34 mouse cellular contexts compared by ENCODE assay signal in the genomic region with DNA sequence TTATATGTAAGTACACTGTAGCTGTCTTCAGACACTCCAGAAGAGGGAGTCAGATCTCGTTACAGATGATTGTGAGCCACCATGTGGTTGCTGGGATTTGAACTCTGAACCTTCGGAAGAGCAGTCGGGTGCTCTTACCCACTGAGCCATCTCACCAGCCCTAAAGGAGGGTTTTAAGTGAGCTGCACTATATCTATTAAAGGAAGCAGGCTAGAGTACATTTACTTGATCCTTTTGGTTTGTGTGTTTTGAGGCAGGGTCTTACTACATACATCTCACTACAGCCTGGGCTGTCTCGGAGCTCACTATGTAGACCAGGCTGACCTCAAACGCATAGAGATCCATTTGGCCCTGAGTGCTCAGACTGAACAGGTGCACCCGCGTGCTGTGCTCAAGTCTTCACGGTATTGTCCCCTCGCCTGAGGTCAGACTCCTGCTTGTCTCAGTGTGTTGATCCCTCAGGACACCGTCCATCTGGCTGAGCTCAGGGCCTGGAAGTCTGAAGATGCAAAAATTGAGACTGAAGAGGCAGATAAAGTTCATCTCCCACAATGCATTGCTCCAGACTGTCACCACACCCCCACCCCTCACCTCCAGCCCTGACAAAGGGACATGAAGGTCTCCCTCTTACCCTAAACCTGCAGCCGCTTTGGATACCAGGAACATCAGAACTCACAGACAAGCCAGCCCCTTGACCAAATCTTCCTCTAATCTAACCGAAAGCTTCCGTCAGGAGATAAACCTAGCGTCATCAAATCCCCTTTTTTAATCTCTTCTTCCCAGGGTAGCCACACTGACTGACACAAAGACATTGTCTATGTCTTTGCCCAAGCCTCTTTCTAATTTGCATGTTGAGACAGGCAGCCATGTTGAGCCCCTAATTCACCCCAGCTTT. TPM values are rescaled to one million over a fixed set of nuclear protein-coding genes. Genes with fewer than 3 reads are reported as not detected.
A peak's percentile ranks its signal among the peaks of the same experiment; 100 is the strongest.
DNase-seq lines count a peak whose midpoint lies in the region; ATAC-seq and TF ChIP-seq lines count a peak whose summit lies in the region.
"Had no signal": no experiment of that assay in that cellular context is flagged by ENCODE, and none has a peak within 500 bp of the region (broad histone marks: within the 10 kb centered on the region; RNA-seq: fewer than 3 reads in every experiment).

No protein-coding gene starts in this region.

- H3K4me2 ChIP-seq in forebrain, embryonic 14.5 days (ENCODE audit: low read length) = no peak overlapping the region
- H3K4me2 ChIP-seq: heart, embryonic 13.5 days; hindbrain, embryonic 12.5 days; limb, embryonic 15.5 days; liver, embryonic 13.5 days; midbrain, embryonic 15.5 days; neural tube, embryonic 15.5 days had no signal

- peaks cover 10% of the 10 kb centered on the region for H3K4me1 ChIP-seq in forebrain, embryonic 14.5 days (ENCODE audit: control insufficient read depth, insufficient read depth, low read length)

- no peak overlapping the region for H3K27ac ChIP-seq in gastrocnemius, adult 2 months
- H3K27ac ChIP-seq in forebrain, embryonic 14.5 days (ENCODE audit: low read depth, low read length) = no peak overlapping the region
- H3K27ac ChIP-seq: hindbrain, embryonic 12.5 days; limb, embryonic 10.5 days; limb, embryonic 15.5 days; liver, embryonic 13.5 days; midbrain, embryonic 15.5 days; neural tube, embryonic 15.5 days had no signal

- 90% methylated on average over 14 of the region's 14 CpGs for WGBS in forebrain, embryonic 14.5 days

- no peaks in the 10 kb centered on the region for H3K36me3 ChIP-seq in forebrain, embryonic 14.5 days (ENCODE audit: control insufficient read depth, insufficient read depth, low read length)
- H3K36me3 ChIP-seq: G1E; heart, embryonic 13.5 days; hindbrain, embryonic 12.5 days; limb, embryonic 10.5 days; limb, embryonic 15.5 days; liver, embryonic 13.5 days; midbrain, embryonic 15.5 days; neural tube, embryonic 15.5 days had no signal

- intact Hi-C loops in gastrocnemius, adult 2 months (cut with DNase I) = loop anchor here (5.0 kb wide), 3 partner anchors 128 to 258 kb away; a partner anchor contains a TSS

- TF ChIP-seq CTCF in gastrocnemius, adult 2 months (IDR thresholded peaks at IDR 0.05) = no peak

- H3K4me3 ChIP-seq in gastrocnemius, adult 2 months = no peak overlapping the region
- no peak overlapping the region for H3K4me3 ChIP-seq in forebrain, embryonic 14.5 days (ENCODE audit: low read depth, low read length)
- H3K4me3 ChIP-seq: erythroblast, embryonic 14.5 days; heart, embryonic 13.5 days; hindbrain, embryonic 12.5 days; limb, embryonic 10.5 days; limb, embryonic 15.5 days; liver, embryonic 13.5 days; midbrain, embryonic 15.5 days; neural tube, embryonic 15.5 days had no signal

- no peak for ATAC-seq in forebrain, embryonic 14.5 days
- ATAC-seq: intestine, embryonic 16.5 days; lung, postnatal 0 days; midbrain, embryonic 15.5 days; Patski had no signal

- no peaks in the 10 kb centered on the region for H3K27me3 ChIP-seq in forebrain, embryonic 14.5 days (replicated peaks; ENCODE audit: control insufficient read depth, insufficient read depth, low read length)
- H3K27me3 ChIP-seq: limb, embryonic 15.5 days; Patski had no signal

- peak; percentile 13 for DNase-seq in gastrocnemius, adult 2 months
- no peak for DNase-seq in gastrocnemius, postnatal 10 days
- peak; percentile 63 for DNase-seq in retina, postnatal 1 day
- no peak for DNase-seq in retina, embryonic 14.5 days (ENCODE audit: low spot score)
- peak; percentile 73 for DNase-seq in cerebellum, adult 9-11 months
- peak; percentile 46 to 50 for DNase-seq in cerebellum, postnatal 36 days
- no peak for DNase-seq in spleen, postnatal 4 days (ENCODE audit: low spot score in 2 of 2)
- no peak for DNase-seq in forebrain, embryonic 14.5 days (ENCODE audit: low spot score)
- DNase-seq: adrenal gland, postnatal 10 days; gastrocnemius, postnatal 25 days; kidney, adult 8-10 months; kidney, postnatal 10 days; layer of hippocampus, adult 9-11 months; liver, embryonic 13.5 days; lung, adult 18-20 months; lung, postnatal 4 days; right cerebral cortex, adult 18-20 months had no signal

- H3K9ac ChIP-seq in forebrain, embryonic 14.5 days (ENCODE audit: low read length) = no peak overlapping the region
- H3K9ac ChIP-seq: hindbrain, embryonic 12.5 days; limb, embryonic 15.5 days; liver, embryonic 13.5 days; midbrain, embryonic 15.5 days; neural tube, embryonic 15.5 days had no signal

- H3K9me3 ChIP-seq in forebrain, embryonic 14.5 days (replicated peaks; ENCODE audit: control insufficient read depth, low read length) = no peaks in the 10 kb centered on the region
- H3K9me3 ChIP-seq: G1E; heart, embryonic 13.5 days; hindbrain, embryonic 12.5 days; limb, embryonic 10.5 days; limb, embryonic 15.5 days; liver, embryonic 13.5 days; midbrain, embryonic 15.5 days; neural tube, embryonic 15.5 days had no signal

RNA-seq across cellular contexts. Expression of a gene that starts 6.0 kb away (rescaled TPM):
- total RNA-seq in gastrocnemius, adult 2 months (2021) = not detected
- not detected for total RNA-seq in gastrocnemius, postnatal 10 days (2021)
- polyA plus RNA-seq in forebrain, embryonic 14.5 days (2014; fragmentation: Nextera tagmentation; extraction: Ambion mirVana) = not detected in 2 replicates
- total RNA-seq: adrenal gland, postnatal 10 days; gastrocnemius, postnatal 25 days; heart, adult 18-20 months; heart, postnatal 25 days had no signal
- polyA plus RNA-seq: C2C12; erythroblast, embryonic 14.5 days; forebrain, embryonic 11.5 days; G1E; heart, embryonic 13.5 days; hindbrain, embryonic 12.5 days; intestine, embryonic 16.5 days; large intestine, adult 2 months; limb, embryonic 10.5 days; midbrain, embryonic 15.5 days; Patski had no signal

RNA-seq across cellular contexts. Expression of a gene that starts 23.4 kb away (rescaled TPM):
- 100 to 1,000 TPM; 154 to 155 TPM for total RNA-seq in gastrocnemius, adult 2 months (2021)
- total RNA-seq in gastrocnemius, postnatal 10 days (2021) = 100 to 1,000 TPM; 144 to 156 TPM
- polyA plus RNA-seq in forebrain, embryonic 14.5 days (2014; fragmentation: Nextera tagmentation; extraction: Ambion mirVana) = 274 and 280 TPM in 2 replicates

RNA-seq across cellular contexts. Expression of a gene that starts 33.9 kb away (rescaled TPM):
- 1,000 to 10,000 TPM in 1 of 2 experiments, 100 to 1,000 TPM in 1; 776 to 2,566 TPM for total RNA-seq in gastrocnemius, adult 2 months (2021)
- total RNA-seq in gastrocnemius, postnatal 10 days (2021) = 100 to 1,000 TPM; 526 to 721 TPM
- 1.0 and 1.1 TPM in 2 replicates for polyA plus RNA-seq in forebrain, embryonic 14.5 days (2014; fragmentation: Nextera tagmentation; extraction: Ambion mirVana)
- total RNA-seq: G1E; megakaryocyte-erythroid progenitor cell, adult 5-6 weeks had no signal
- polyA plus RNA-seq: C2C12; erythroblast, embryonic 14.5 days; forebrain, embryonic 11.5 days; G1E; Patski had no signal

Comparison
In these comparisons a context has a peak if more than half of its experiments do, and no peak if none do; other contexts are left out.
1. DNase-seq: peak in gastrocnemius, adult 2 months (single experiment), retina, postnatal 1 day (single experiment), cerebellum, adult 9-11 months (single experiment) and cerebellum, postnatal 36 days (2 of 2); none in gastrocnemius, postnatal 10 days (single experiment), retina, embryonic 14.5 days (single experiment), spleen, postnatal 4 days (0 of 2) and forebrain, embryonic 14.5 days (single experiment).